Mouse (Mus musculus) lung, embryonic 16.5 days (tissue): ENCODE measurements at regions not wholly inside any gene's neighbourhood (a gene's known extent, or its start where the extent isn't known, plus 50 kb on each side); places are given as distances from the start of the nearest gene placed in this dataset.
A peak's percentile ranks its signal among the peaks of the same experiment; 100 is the strongest.

Experiments used
- ATAC-seq: fragments of 200-750 bp; cut with Nextera tagmentation; 2 replicates; pipeline ENCODE4 v1.8.0; 2017; ENCODE audit warnings: low read depth, mild to moderate bottlenecking, moderate library complexity
- H3K27ac ChIP-seq: fragments of 300-500 bp; sonication (generic); 2 replicates; pipeline ENCODE4 v1.5.1; 2014; ENCODE audit warnings: mild to moderate bottlenecking, control low read depth, low read length
- H3K27me3 ChIP-seq: fragments of 300-500 bp; sonication (generic); 2 replicates; pipeline ENCODE4 v1.6.1; 2014; ENCODE audit warnings: low read depth, low read length, mixed read lengths; ENCODE audit not compliant: control insufficient read depth, insufficient read depth
- H3K36me3 ChIP-seq: fragments of 300-500 bp; sonication (generic); 2 replicates; pipeline ENCODE4 v1.6.1; 2014; ENCODE audit warnings: low read length; ENCODE audit not compliant: control insufficient read depth, insufficient read depth
- H3K4me1 ChIP-seq: fragments of 300-500 bp; sonication (generic); replicated peaks from 2 replicates; pipeline ENCODE4 v1.6.1; 2014; ENCODE audit warnings: low read length, mixed read lengths; ENCODE audit not compliant: control insufficient read depth, insufficient read depth
- H3K4me2 ChIP-seq: fragments of 300-500 bp; sonication (generic); 2 replicates; pipeline ENCODE4 v1.6.1; 2014; ENCODE audit warnings: low read depth, low read length, control low read depth
- H3K4me3 ChIP-seq: fragments of 300-500 bp; sonication (generic); 2 replicates; pipeline ENCODE4 v1.5.1; 2014; ENCODE audit warnings: mild to moderate bottlenecking, low read length, control low read depth
- H3K9ac ChIP-seq: fragments of 300-500 bp; sonication (generic); 2 replicates; pipeline ENCODE4 v1.6.1; 2014; ENCODE audit warnings: low read length, control low read depth
- H3K9me3 ChIP-seq: fragments of 300-500 bp; sonication (generic); 2 replicates; pipeline ENCODE4 v1.6.1; 2016; ENCODE audit warnings: low read length; ENCODE audit not compliant: control insufficient read depth
- WGBS: fragments of 180-500 bp; shearing (Covaris S2); extraction: QIAGEN DNeasy Blood & Tissue Kit; methylation state at CpG from one replicate; pipeline ENCODE4 v1.1.7; 2014; 5-methylcytosine and 5-hydroxymethylcytosine counted together

DNA sequence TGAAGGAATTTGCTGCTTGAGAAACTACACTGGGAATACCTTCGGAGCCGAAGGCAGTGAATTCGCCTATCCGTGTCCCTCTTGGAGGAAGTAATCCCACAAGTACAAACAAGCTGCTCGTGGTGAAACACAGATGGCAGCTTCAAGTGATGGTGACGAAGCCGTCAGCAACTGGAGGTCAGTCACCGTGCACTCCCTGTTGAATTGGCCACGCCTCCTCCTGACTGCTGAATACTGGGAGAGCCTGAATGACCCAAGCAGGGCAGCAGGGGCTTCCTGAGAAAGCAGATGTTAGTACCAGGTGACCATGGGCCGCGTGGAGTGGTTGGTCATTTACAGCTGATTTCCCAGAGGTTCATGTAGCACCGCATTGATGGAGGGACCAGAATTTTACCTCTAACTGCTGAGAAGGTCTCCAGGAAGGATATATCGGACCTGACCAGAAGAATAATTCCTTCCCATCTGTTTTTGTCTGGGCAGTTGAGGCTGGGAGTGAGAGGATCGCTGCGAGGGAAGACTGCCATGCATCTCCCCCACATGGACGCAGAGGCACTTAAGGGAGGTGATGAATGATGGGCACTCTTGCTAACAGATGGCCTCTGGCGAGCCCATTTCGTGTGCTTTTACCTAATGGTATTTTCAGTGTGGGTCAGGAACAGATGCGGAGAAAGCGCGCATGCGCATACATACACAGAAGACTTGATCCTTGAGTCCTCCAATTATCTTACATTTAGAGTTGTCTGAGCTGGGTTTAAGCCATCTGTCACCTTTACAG lies 314.6 kb upstream of the Zfp637 start:
- WGBS, result 27% methylated on average over 22 of the region's 22 CpGs
- no peaks in the 10 kb centered on the region for H3K9me3 ChIP-seq

DNA sequence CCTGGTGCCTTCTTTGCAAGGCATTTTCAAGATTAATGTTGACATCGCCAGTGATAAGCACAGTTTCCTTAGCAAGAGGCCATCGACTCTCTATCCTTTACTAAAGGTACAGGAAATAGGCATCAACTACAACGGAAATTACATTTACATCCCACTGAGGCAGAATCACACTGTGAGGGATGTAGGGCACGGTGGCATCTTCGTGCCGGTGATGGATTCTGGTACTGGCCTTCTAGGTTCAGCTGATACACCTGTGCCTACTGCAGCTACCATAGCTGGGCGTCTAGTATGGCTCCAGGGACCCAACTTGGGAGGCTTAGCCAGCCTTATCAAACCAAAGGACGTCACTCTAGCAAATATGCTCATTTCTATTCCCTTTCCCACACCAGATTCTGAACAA lies 313.5 kb upstream of the Zfp637 start:
- ATAC-seq, result no peak
- WGBS, result 73% methylated on average over 8 of the region's 8 CpGs
- H3K9ac ChIP-seq, result no peak overlapping the region

More for the DNA sequence above, 314.6 kb upstream of the Zfp637 start:
- Histone ChIP-seq H3K9ac (no peak overlapping the region), H3K4me1 (peaks cover 7% of the 10 kb centered on the region), H3K27ac (no peak overlapping the region), H3K36me3 (no peaks in the 10 kb centered on the region), H3K4me2 (peak overlapping the region; percentile 27; the same call in 1 of the 2 replicates), H3K4me3 (no peak overlapping the region), H3K27me3 (no peaks in the 10 kb centered on the region)
- ATAC-seq, result peak; percentile 52; the same call in 1 of the 2 replicates

DNA sequence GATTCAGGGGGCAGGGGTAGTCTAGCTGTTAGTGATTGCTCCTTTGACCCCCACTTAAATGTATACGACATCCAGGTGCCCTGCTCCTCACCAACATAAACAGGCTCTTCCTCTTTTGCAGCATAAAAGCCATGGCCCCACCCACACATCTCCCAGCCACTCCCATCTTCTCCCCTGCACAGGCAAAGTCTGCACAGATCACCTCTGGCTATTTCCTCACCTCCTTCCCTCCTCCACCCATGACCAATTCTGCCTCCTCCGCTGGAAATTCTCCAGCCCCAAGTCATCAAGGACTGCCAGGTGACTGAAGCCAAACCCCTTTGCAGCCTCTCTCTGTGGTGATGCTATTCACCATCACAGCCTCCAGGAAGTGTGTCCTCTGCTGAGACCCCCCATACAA lies 306.8 kb upstream of the Zfp637 start:
- 43% methylated on average over 2 of the region's 2 CpGs for WGBS
- H3K9me3 ChIP-seq, result no peaks in the 10 kb centered on the region
- H3K36me3 ChIP-seq, result no peaks in the 10 kb centered on the region
- H3K4me2 ChIP-seq, result no peak overlapping the region
- H3K9ac ChIP-seq, result no peak overlapping the region
- no peaks in the 10 kb centered on the region for H3K4me1 ChIP-seq
- ATAC-seq, result no peak
- H3K27ac ChIP-seq, result no peak overlapping the region
- no peak overlapping the region for H3K4me3 ChIP-seq
- no peaks in the 10 kb centered on the region for H3K27me3 ChIP-seq

More for the DNA sequence above, 313.5 kb upstream of the Zfp637 start:
- Histone ChIP-seq H3K4me3 (no peak overlapping the region), H3K27ac (no peak overlapping the region), H3K4me2 (no peak overlapping the region), H3K9me3 (no peaks in the 10 kb centered on the region), H3K36me3 (no peaks in the 10 kb centered on the region), H3K4me1 (peaks cover 7% of the 10 kb centered on the region), H3K27me3 (no peaks in the 10 kb centered on the region)

DNA sequence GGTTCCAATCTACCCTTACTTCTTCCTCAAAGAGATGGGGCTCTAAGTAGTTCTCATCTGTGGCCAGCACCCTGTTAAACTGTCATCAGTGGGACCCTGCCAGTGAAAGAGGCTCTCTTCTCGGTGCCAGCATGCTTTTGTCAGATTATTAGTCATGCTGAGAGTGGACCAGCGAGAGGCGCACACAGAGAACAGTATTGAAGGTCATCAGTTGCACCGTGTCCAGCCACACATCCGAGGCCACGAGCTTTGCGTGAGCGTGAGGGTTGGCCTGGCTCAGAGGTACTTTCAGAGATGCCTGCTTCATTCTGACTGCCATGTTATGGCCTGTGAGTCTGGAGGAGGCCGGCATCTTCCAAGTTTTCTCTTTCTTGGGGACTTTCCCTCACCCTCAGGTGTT lies 306.0 kb upstream of the Zfp637 start:
- Histone ChIP-seq H3K4me1 (no peaks in the 10 kb centered on the region), H3K27me3 (no peaks in the 10 kb centered on the region), H3K9me3 (no peaks in the 10 kb centered on the region), H3K27ac (no peak overlapping the region), H3K4me2 (no peak overlapping the region), H3K9ac (no peak overlapping the region), H3K36me3 (no peaks in the 10 kb centered on the region), H3K4me3 (no peak overlapping the region)
- ATAC-seq, result no peak
- 61% methylated on average over 9 of the region's 9 CpGs for WGBS

DNA sequence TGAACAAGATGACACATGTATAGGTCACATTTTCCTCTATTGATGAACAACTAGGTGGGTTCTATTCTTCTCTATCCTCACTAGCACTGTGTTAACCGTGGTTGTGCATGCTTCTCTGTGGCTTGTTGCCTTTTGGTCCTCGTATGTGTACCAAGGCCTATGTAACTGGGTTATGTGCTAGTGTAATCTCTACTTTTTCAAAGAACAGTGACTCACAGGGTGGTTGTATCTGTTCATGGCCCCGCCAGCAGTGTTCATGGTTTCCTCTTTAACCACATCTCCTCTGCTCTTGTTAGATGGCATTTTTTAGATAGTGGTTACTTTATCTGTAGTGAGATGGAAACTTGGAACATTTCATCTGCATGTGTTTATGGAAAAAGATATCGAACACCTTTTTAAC lies 304.9 kb upstream of the Zfp637 start:
- H3K4me2 ChIP-seq, result no peak overlapping the region
- no peaks in the 10 kb centered on the region for H3K27me3 ChIP-seq
- 85% methylated on average over 4 of the region's 4 CpGs for WGBS
- no peak overlapping the region for H3K9ac ChIP-seq
- H3K27ac ChIP-seq, result no peak overlapping the region
- no peaks in the 10 kb centered on the region for H3K4me1 ChIP-seq
- ATAC-seq, result no peak
- no peak overlapping the region for H3K4me3 ChIP-seq
- no peaks in the 10 kb centered on the region for H3K36me3 ChIP-seq
- H3K9me3 ChIP-seq, result no peaks in the 10 kb centered on the region

DNA sequence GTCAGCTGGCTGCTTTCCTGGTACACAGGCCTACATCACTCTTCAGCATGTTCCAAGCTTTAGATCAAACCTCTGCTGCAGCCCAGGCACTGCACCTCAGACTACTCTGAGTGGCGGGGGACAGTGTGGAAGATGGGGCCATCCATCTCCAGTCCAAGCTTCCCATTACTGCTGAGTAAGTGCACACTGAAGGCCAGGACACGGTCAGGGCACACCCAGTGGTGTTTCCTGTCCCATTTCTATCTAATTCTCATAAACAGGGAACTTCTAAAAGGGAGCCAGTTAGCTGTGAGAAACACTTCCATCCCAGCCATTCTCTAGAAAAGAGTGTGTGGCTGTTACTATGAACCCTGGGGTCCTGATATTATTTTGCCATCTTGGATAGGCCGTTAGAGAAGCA lies 298.5 kb upstream of the Zfp637 start:
- Histone ChIP-seq H3K9ac (no peak overlapping the region), H3K27ac (no peak overlapping the region), H3K9me3 (no peaks in the 10 kb centered on the region), H3K4me3 (no peak overlapping the region), H3K4me2 (no peak overlapping the region), H3K36me3 (no peaks in the 10 kb centered on the region), H3K27me3 (no peaks in the 10 kb centered on the region), H3K4me1 (no peaks in the 10 kb centered on the region)
- 67% methylated on average over 3 of the region's 3 CpGs for WGBS
- ATAC-seq, result no peak

DNA sequence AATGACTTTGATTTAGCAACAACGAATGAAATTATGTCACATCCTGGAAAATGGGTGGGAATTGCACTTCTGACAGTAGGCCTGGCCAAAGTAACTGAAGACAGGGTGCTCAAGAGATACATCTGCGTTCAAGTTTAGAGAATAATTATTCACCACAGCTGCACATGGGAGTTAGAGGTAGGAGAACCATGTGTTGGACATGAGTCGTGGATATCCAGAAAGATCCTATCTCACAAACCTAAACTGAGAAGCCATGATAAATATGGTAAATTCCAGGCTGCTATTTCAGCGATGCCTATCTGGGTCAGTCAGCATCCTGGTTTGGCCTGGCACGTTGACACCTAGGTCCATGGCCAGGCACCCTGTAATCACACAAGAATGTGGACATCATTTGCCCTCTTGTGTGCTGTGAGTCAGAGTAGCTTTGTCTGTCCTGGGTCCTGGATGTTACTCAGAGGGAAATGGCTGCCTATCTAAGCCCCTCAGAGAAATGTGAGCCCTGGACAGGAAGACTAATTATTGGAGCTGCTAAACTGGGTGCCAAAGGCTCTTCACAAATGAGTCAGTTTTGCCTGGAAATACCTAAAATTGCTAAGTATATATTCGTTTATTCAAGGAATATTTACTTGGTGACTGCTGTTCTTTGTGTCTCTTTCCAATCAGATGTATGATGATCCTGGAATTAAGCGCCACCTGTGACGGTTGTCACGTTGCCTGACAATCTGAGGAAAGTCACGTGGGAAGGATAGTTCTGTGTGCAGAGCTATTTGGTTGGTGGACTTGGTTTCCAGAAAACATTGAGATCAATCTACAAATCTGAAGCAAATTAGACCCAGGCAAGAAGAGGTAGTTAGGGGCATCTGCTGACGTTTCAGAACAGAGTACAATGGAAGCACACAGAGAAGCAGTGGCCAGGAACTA lies 296.4 kb upstream of the Zfp637 start:
- no peaks in the 10 kb centered on the region for H3K36me3 ChIP-seq
- no peak overlapping the region for H3K27ac ChIP-seq
- H3K4me2 ChIP-seq, result no peak overlapping the region
- no peak overlapping the region for H3K9ac ChIP-seq
- no peak overlapping the region for H3K4me3 ChIP-seq
- H3K4me1 ChIP-seq, result no peaks in the 10 kb centered on the region
- ATAC-seq, result no peak
- H3K27me3 ChIP-seq, result no peaks in the 10 kb centered on the region
- 82% methylated on average over 11 of the region's 11 CpGs for WGBS
- no peaks in the 10 kb centered on the region for H3K9me3 ChIP-seq

DNA sequence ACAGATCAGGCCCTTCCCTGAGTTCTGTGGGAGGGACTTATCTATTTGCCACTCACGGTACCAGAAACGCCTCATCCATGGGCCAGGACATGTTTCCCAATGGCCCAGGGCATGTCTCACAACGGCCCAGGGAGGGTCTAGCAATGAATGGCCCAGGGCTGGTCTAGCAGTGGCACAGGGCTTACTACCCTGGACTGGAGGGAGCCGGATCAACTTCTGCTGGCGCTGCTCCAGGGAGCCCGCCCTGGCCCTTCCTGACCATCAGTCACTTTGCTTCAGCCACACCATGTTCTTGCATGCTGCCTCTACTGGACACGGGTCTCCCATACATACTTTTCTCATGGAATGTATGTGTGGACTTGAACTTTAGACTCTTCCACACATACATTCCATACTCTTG lies 290.1 kb upstream of the Zfp637 start:
- Histone ChIP-seq H3K27ac (no peak overlapping the region), H3K9ac (no peak overlapping the region), H3K36me3 (no peaks in the 10 kb centered on the region), H3K27me3 (no peaks in the 10 kb centered on the region), H3K4me1 (peaks cover 9% of the 10 kb centered on the region), H3K4me2 (no peak overlapping the region), H3K4me3 (no peak overlapping the region), H3K9me3 (no peaks in the 10 kb centered on the region)
- WGBS, result 71% methylated on average over 7 of the region's 7 CpGs
- ATAC-seq, result 0 out of 2 replicates have a peak, but pooled peaks have one; percentile 27

DNA sequence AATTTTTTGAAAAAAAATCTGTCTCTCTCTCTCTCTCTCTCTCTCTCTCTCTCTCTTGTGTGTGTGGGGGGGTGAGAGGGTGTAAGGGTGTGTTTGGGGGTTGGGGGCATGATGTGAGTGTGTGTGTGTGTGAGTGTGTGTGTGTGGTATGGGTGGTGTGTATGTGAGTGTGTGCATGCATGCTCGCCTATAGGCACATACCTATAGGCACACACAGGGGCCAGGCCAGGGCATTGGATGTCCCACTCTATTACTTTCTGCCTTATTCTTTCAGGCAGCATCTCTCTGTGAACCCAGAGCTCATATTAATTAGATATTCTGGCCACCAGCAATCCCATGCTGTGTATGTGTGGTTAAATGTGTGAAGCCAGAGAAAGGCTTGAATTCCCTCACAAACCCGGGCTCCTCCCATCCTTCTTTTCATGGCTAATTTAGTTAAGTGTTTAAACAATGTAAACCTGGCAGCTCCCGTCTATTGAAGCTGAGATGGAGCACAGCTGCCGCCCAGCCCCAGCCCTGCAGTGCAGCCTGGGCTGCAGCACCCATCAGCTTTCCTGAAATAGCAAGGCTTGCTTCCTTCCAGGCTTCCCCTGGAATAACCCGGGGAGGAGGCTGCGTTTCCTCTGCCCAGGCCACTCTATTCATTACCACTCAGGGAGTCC lies 288.8 kb upstream of the Zfp637 start:
- 15% methylated on average over 6 of the region's 6 CpGs for WGBS
- Histone ChIP-seq H3K27me3 (no peaks in the 10 kb centered on the region), H3K9me3 (no peaks in the 10 kb centered on the region), H3K9ac (no peak overlapping the region), H3K36me3 (no peaks in the 10 kb centered on the region), H3K4me1 (peaks cover 9% of the 10 kb centered on the region), H3K4me3 (no peak overlapping the region), H3K27ac (no peak overlapping the region), H3K4me2 (no peak overlapping the region)
- ATAC-seq, result peak; percentile 94
